Mouse (Mus musculus) myocyte (in vitro differentiated cells): ENCODE measurements around the gene Zfp687. TPM values are rescaled to one million over a fixed set of nuclear protein-coding genes. Genes with fewer than 3 reads are reported as not detected.

ENCODE experiments used
- H3K27me3 ChIP-seq: one replicate; pipeline ENCODE4 v1.6.1; 2011; ENCODE audit not compliant: control insufficient read depth, insufficient read depth, insufficient read length
- H3K36me3 ChIP-seq: one replicate; pipeline ENCODE4 v1.6.1; 2011; ENCODE audit not compliant: control insufficient read depth, insufficient read depth
- H3K4me2 ChIP-seq: one replicate; pipeline ENCODE4 v1.6.1; 2011; ENCODE audit warnings: low read depth, control low read depth
- H3K4me3 ChIP-seq: one replicate; pipeline ENCODE4 v1.5.1; 2011; ENCODE audit warnings: mild to moderate bottlenecking, control low read depth, moderate library complexity
- H3K79me2 ChIP-seq: one replicate; pipeline ENCODE4 v1.6.1; 2011; ENCODE audit not compliant: control insufficient read depth, insufficient read depth
- H3ac ChIP-seq: one replicate; pipeline ENCODE4 v1.6.1; 2011; ENCODE audit not compliant: control insufficient read depth, insufficient read length
- CEBPB ChIP-seq: IDR thresholded peaks from 2 replicates; pipeline ENCODE4 v1.6.1; 2011; ENCODE audit warnings: mild to moderate bottlenecking, moderate library complexity; ENCODE audit not compliant: poor library complexity, insufficient read depth, severe bottlenecking
- E2F4 ChIP-seq: IDR thresholded peaks from one replicate; pipeline ENCODE4 v1.6.1; 2011; ENCODE audit warnings: mild to moderate bottlenecking, control low read depth, moderate library complexity; ENCODE audit not compliant: insufficient read depth
- MAX ChIP-seq: IDR thresholded peaks from one replicate; pipeline ENCODE4 v1.6.1; 2011; ENCODE audit warnings: low read depth, mild to moderate bottlenecking, control low read depth
- MYOD1 ChIP-seq, 3 experiments: IDR thresholded peaks; one replicate each; pipeline ENCODE4 v1.6.1; 2011; ENCODE audit warnings: control low read depth in 2 of 3, low read depth in 2 of 3, mild to moderate bottlenecking in 2 of 3, moderate library complexity in 1 of 3; ENCODE audit not compliant: insufficient read length in 2 of 3, control insufficient read depth in 1 of 3
- MYOG ChIP-seq, 3 experiments: IDR thresholded peaks; one replicate each; pipeline ENCODE4 v1.6.1; 2011; ENCODE audit warnings: control low read depth in 2 of 3, low read depth in 2 of 3, mild to moderate bottlenecking in 2 of 3; ENCODE audit not compliant: insufficient read length in 2 of 3, control insufficient read depth in 1 of 3, insufficient read depth in 1 of 3
- POLR2A ChIP-seq: IDR thresholded peaks from one replicate; pipeline ENCODE4 v1.6.1; 2011; ENCODE audit warnings: low read depth, mild to moderate bottlenecking, control low read depth, moderate library complexity; ENCODE audit not compliant: insufficient read length
- POLR2AphosphoS2 ChIP-seq: IDR thresholded peaks from one replicate; pipeline ENCODE4 v1.6.1; 2011; ENCODE audit warnings: low read depth, control low read depth; ENCODE audit not compliant: insufficient read length
- REST ChIP-seq: IDR thresholded peaks from one replicate; pipeline ENCODE4 v1.6.1; 2011; ENCODE audit warnings: mild to moderate bottlenecking, control low read depth, moderate library complexity; ENCODE audit not compliant: insufficient read depth, insufficient read length
- SRF ChIP-seq: IDR thresholded peaks from one replicate; pipeline ENCODE4 v1.6.1; 2011; ENCODE audit warnings: low read depth; ENCODE audit not compliant: control insufficient read depth, insufficient read length
- TCF12 ChIP-seq: IDR thresholded peaks from one replicate; pipeline ENCODE4 v1.6.1; 2011; ENCODE audit warnings: mild to moderate bottlenecking, control low read depth; ENCODE audit not compliant: poor library complexity, insufficient read depth, severe bottlenecking
- TCF3 ChIP-seq: IDR thresholded peaks from one replicate; pipeline ENCODE4 v1.6.1; 2011; ENCODE audit warnings: low read depth, control low read depth; ENCODE audit not compliant: insufficient read length
- USF1 ChIP-seq: IDR thresholded peaks from one replicate; pipeline ENCODE4 v1.6.1; 2011; ENCODE audit warnings: low read depth, mild to moderate bottlenecking, control low read depth, moderate library complexity
- polyA plus RNA-seq: library from polyadenylated mRNA; unstranded; fragments of >200 nt; fragmentation: generic; extraction: Trizol; gene quantifications from one replicate; pipeline ENCODE4 v1.2.1, GENCODE M21; 2012; ENCODE audit warnings: missing spikeins

Gene Zfp687
- polyA plus RNA-seq, 1 experiment = 11.5 TPM

DNA sequence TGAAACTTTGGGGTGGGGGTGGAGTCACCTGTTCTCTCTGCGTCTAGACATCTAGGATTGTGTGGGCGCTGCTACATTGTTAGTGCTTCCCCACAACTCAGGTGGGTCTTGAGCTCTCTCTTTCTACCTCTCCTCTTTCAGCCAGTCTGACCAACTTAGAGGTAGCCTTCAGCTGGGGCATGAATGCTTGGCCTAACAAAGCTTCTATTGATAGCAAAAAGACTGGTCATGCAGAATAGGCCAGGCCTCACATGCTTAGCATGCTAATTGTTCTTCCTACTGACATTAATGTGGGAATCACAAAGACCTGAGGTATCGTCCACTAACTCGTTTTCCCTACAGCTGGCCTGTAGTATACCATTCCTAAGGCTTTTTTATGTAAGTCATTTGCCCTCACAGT lies 12.7 kb downstream of the Zfp687 start:
- TF ChIP-seq CEBPB (no peak), POLR2AphosphoS2 (peak; percentile 14)
- no peak overlapping the region for H3ac ChIP-seq
- H3K4me3 ChIP-seq = no peak overlapping the region
- H3K36me3 ChIP-seq = peaks cover 31% of the 10 kb centered on the region
- H3K4me2 ChIP-seq = no peak overlapping the region
- no peaks in the 10 kb centered on the region for H3K79me2 ChIP-seq
- no peaks in the 10 kb centered on the region for H3K27me3 ChIP-seq

DNA sequence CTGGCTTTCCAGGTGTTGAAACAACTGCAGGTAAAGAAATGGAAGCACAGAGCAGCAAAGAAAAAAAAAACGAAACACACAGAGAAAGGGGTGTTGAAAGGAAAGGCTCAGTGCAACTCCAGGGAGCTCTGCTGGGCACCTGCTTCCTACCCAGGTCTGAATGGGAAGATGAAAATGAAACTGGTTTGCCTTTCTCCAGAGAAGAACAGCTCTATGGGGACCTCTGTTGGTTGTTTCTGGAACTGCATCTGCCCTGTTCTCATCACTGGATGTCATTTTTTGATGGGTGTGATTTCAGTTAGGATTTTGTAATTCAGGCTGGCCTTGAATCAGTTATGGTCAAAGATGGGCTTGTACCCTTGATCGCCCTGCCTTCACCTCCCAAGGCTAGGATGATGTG lies 18.3 kb downstream of the Zfp687 start:
- Histone ChIP-seq H3K79me2 (no peaks in the 10 kb centered on the region), H3K36me3 (peaks cover 50% of the 10 kb centered on the region), H3ac (no peak overlapping the region), H3K27me3 (no peaks in the 10 kb centered on the region), H3K4me2 (no peak overlapping the region), H3K4me3 (no peak overlapping the region)
- no peak for TF ChIP-seq MAX
- no peak for TF ChIP-seq REST
- TF ChIP-seq E2F4 = no peak
- TF ChIP-seq SRF = no peak
- TF ChIP-seq MYOG (IDR thresholded peaks at IDR 0.05; ENCODE audit: control insufficient read depth in 1 of 3, insufficient read depth in 1 of 3, insufficient read length in 2 of 3, low read depth in 2 of 3) = no peak
- no peak for TF ChIP-seq POLR2AphosphoS2
- TF ChIP-seq TCF12 = no peak
- TF ChIP-seq CEBPB = no peak
- TF ChIP-seq USF1 = no peak
- TF ChIP-seq TCF3 = no peak
- TF ChIP-seq POLR2A = no peak
- TF ChIP-seq MYOD1 (IDR thresholded peaks at IDR 0.05; ENCODE audit: control insufficient read depth in 1 of 3, insufficient read length in 2 of 3, low read depth in 2 of 3) = no peak

DNA sequence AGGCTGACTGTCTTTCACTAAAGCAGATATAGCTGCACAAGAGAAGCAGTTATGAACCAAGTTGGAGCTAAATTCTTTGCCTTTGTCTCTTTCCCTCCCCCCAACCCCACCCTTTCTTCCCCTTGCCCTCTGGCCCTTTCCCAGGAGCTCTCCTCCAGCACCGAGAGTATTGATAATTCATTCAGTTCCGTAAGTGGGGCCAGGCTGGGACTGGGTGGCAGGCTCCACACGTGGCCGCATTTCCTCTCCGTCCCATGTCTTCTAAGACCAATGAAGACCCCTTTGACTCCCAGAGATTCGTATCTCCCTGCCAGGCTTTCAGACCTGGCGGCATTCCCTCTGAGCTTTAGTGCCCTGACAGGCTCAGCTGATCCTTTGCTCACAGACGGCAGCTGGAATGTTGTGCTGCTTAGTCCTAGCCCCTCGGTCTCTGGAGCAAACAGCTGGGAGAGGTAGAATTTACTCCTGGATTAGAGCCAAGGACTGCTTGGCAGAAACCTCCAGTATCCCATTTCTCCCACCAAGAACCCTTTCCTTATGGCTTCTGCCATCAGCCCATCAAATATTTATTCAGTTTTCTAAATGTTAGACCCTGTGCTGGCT lies 26.0 kb downstream of the Zfp687 start:
- Histone ChIP-seq H3K79me2 (no peaks in the 10 kb centered on the region), H3K36me3 (peaks cover 13% of the 10 kb centered on the region), H3K4me3 (no peak overlapping the region), H3K4me2 (peak overlapping the region; percentile 51), H3K27me3 (no peaks in the 10 kb centered on the region), H3ac (no peak overlapping the region)
- TF ChIP-seq REST (no peak), POLR2AphosphoS2 (no peak), MYOG (IDR thresholded peaks at IDR 0.05; ENCODE audit: control insufficient read depth in 1 of 3, insufficient read depth in 1 of 3, insufficient read length in 2 of 3, low read depth in 2 of 3) (peak in 2 of 3 experiments; percentile 28 to 77), TCF12 (peak; percentile 30), MYOD1 (IDR thresholded peaks at IDR 0.05; ENCODE audit: control insufficient read depth in 1 of 3, insufficient read length in 2 of 3, low read depth in 2 of 3) (peak; percentile 50 to 88 (median 81))

DNA sequence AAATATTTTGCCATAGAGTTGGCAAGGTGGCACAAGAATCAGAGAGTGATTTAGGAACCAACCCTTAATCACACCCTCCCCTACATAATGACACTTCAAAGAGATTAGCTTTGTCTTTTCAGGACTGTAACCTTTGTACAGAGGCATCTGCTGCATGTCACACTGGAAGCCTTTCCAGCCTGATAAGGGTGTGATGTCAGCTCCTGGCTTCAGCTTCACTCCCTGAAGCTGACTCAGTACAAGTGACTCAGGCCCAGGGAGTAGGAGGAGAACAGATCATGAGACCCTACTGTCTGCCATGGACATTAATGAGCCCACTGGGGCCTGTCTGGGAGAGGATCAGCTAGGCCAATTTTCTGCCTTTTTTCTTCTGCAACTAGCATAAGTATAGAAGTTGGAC lies 27.7 kb downstream of the Zfp687 start:
- peaks cover 4% of the 10 kb centered on the region for H3K36me3 ChIP-seq

DNA sequence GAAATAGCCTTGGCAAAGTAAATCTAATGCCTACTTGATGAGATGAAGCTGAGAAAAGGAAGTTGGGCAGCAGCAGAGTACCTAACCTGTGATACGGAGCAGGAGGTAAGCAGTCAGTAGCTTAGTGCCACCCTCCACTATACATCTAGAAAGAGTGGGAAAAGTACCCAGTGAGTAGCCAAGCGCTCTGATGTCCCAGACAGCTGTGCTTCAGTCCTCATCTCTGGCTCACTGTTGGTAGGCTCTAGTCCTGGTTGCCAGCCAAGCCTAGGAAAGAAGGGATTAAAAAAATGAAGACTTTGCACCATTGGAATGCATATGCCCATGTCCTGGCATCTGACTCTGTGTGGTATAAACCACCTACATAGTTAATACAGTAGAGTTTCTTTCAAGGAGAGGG lies 29.7 kb downstream of the Zfp687 start:
- H3ac ChIP-seq = no peak overlapping the region
- H3K36me3 ChIP-seq = peaks cover 9% of the 10 kb centered on the region

More for the DNA sequence above, 27.7 kb downstream of the Zfp687 start:
- Histone ChIP-seq H3K4me3 (no peak overlapping the region), H3ac (no peak overlapping the region), H3K27me3 (no peaks in the 10 kb centered on the region), H3K4me2 (peak overlapping the region; percentile 66), H3K79me2 (no peaks in the 10 kb centered on the region)
- TF ChIP-seq USF1 = peak; percentile 42
- no peak for TF ChIP-seq TCF3
- TF ChIP-seq MYOD1 (IDR thresholded peaks at IDR 0.05; ENCODE audit: control insufficient read depth in 1 of 3, insufficient read length in 2 of 3, low read depth in 2 of 3) = peak in 1 of 3 experiments; percentile 10
- no peak for TF ChIP-seq TCF12
- TF ChIP-seq MYOG (IDR thresholded peaks at IDR 0.05; ENCODE audit: control insufficient read depth in 1 of 3, insufficient read depth in 1 of 3, insufficient read length in 2 of 3, low read depth in 2 of 3) = no peak

More for the DNA sequence above, 29.7 kb downstream of the Zfp687 start:
- TF ChIP-seq MYOD1 (IDR thresholded peaks at IDR 0.05; ENCODE audit: control insufficient read depth in 1 of 3, insufficient read length in 2 of 3, low read depth in 2 of 3) = peak in 2 of 3 experiments; percentile 51 to 68
- no peak for TF ChIP-seq CEBPB
- no peak for TF ChIP-seq USF1
- Histone ChIP-seq H3K79me2 (peaks cover 12% of the 10 kb centered on the region), H3K4me3 (no peak overlapping the region), H3K27me3 (no peaks in the 10 kb centered on the region), H3K4me2 (peak overlapping the region; percentile 20)
